Mouse (Mus musculus) heart, postnatal 0 days (tissue): ENCODE results near the gene Phc3. TPM values are rescaled to one million over a fixed set of nuclear protein-coding genes. Genes with fewer than 3 reads are reported as not detected.

ENCODE experiments used
- ATAC-seq: fragments of 200-750 bp; cut with Nextera tagmentation; 2 replicates; pipeline ENCODE4 v1.8.0; 2017; ENCODE audit warnings: low read depth, moderate number of reproducible peaks, moderate library complexity; ENCODE audit not compliant: insufficient read depth
- DNase-seq: peaks from one replicate; pipeline ENCODE4 v3.0.0-alpha.2; 2016; ENCODE audit warnings: low spot score
- H3K27ac ChIP-seq: fragments of 300-500 bp; sonication (generic); 2 replicates; pipeline ENCODE4 v1.5.1; 2014; ENCODE audit warnings: low read depth, mild to moderate bottlenecking
- H3K27me3 ChIP-seq: fragments of 300-500 bp; sonication (generic); 2 replicates; pipeline ENCODE4 v1.6.1; 2014; ENCODE audit warnings: low read length, mixed read lengths; ENCODE audit not compliant: control insufficient read depth, insufficient read depth
- H3K36me3 ChIP-seq: fragments of 300-500 bp; sonication (generic); replicated peaks from 2 replicates; pipeline ENCODE4 v1.6.1; 2014; ENCODE audit warnings: low read length, mixed read lengths; ENCODE audit not compliant: control insufficient read depth, insufficient read depth
- H3K4me1 ChIP-seq: fragments of 300-500 bp; sonication (generic); 2 replicates; pipeline ENCODE4 v1.6.1; 2014; ENCODE audit warnings: antibody characterized with exemption; ENCODE audit not compliant: control insufficient read depth, insufficient read depth
- H3K4me2 ChIP-seq: fragments of 300-500 bp; sonication (generic); 2 replicates; pipeline ENCODE4 v1.6.1; 2014; ENCODE audit warnings: low read depth, mild to moderate bottlenecking, low read length, moderate library complexity
- H3K4me3 ChIP-seq: fragments of 300-500 bp; sonication (generic); 2 replicates; pipeline ENCODE4 v1.5.1; 2014; ENCODE audit warnings: low read depth, low read length
- H3K9ac ChIP-seq: fragments of 300-500 bp; sonication (generic); replicated peaks from 2 replicates; pipeline ENCODE4 v1.6.1; 2014; ENCODE audit warnings: low read depth, low read length, mixed read lengths
- H3K9me3 ChIP-seq: fragments of 300-500 bp; sonication (generic); replicated peaks from 2 replicates; pipeline ENCODE4 v1.6.1; 2016; ENCODE audit warnings: low read length; ENCODE audit not compliant: control insufficient read depth
- CTCF ChIP-seq: IDR thresholded peaks from 2 replicates; pipeline ENCODE4 v1.5.1; 2016; ENCODE audit warnings: antibody characterized with exemption, control low read depth, low read depth
- EP300 ChIP-seq: IDR thresholded peaks from 2 replicates; pipeline ENCODE4 v1.6.1; 2016; ENCODE audit warnings: antibody characterized with exemption, low read depth
- WGBS: fragments of 180-500 bp; shearing (Covaris S2); extraction: QIAGEN DNeasy Blood & Tissue Kit; methylation state at CpG from one replicate; pipeline ENCODE4 v1.1.7; 2014; 5-methylcytosine and 5-hydroxymethylcytosine counted together
- polyA plus RNA-seq: library from polyadenylated mRNA; unstranded; fragments of >200 nt; fragmentation: Nextera tagmentation; extraction: Ambion mirVana; gene quantifications from 2 replicates; pipeline ENCODE4 v1.2.1, GENCODE M21; 2015
- total RNA-seq: library from RNA; depleted of rRNA; stranded (reverse); fragments of >200 nt; gene quantifications from 2 replicates; pipeline ENCODE4 v1.2.3, GENCODE M21; 2014; ENCODE audit warnings: low replicate concordance

The Phc3 gene
- total and polyA plus RNA-seq, 2 experiments from 2014 or later, result 3.3 to 10.3 TPM

DNA sequence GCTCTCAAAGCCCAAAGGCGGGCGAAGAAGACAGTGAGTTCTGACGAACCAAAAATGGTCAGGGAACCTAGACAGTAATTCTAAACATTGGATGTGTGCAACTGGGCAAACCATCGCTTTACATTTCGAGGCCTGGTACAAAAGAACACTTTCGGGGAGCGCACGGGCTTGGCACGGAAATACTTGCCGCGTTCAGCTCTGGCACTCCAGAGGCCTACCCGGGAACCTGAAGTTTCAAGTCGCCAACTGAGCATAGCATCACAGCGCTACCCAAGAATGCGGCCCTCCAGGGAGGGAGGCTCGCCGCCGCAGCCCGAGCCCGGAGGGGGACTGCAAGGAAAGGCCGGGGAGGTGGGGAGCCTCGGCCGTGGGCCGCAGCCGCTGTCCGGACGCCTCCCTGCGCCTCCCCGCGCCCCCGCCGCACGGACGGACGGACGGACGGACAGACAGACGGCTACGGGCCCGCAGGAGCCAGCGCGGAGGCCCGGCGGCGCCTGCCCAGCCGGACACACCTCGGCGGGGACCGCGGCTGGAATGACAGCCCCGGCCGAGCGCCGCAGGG, 603 bp downstream of the Phc3 start:
- no peaks in the 10 kb centered on the region for H3K27me3 ChIP-seq
- H3K4me2 ChIP-seq, result peak overlapping the region; percentile 73
- DNase-seq (peak; percentile 41), ATAC-seq (peak; percentile 79)
- peaks cover 15% of the 10 kb centered on the region for H3K4me1 ChIP-seq
- H3K4me3 ChIP-seq, result peak overlapping the region; percentile 99
- peak overlapping the region; percentile 95 for H3K27ac ChIP-seq
- under 1% methylated on average over 44 of the region's 54 CpGs for WGBS
- H3K9me3 ChIP-seq, result no peaks in the 10 kb centered on the region
- TF ChIP-seq CTCF, result no peak
- TF ChIP-seq EP300, result no peak
- peak overlapping the region; percentile 97 for H3K9ac ChIP-seq
- H3K36me3 ChIP-seq, result peaks cover 23% of the 10 kb centered on the region

DNA sequence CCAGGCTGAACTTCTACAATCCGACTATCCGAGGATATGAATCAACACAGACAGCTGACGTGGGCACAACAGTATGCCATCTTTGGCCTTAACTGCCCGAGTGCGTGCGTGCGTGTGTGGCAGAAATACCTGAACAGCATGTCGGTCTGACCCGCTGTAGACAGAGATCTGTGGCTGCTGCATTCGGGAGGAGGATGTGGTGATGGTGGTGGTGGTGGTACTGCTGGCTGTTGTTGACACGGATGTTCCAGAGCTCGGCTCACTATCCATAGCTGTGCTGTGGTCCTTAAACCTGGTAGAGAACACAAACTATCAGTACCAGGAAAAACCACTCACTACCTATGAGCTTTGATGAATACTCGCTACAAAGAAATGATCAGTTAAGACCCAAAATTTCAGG, 3.6 kb downstream of the Phc3 start:
- ATAC-seq (no peak), DNase-seq (no peak)
- no peak for TF ChIP-seq EP300
- TF ChIP-seq CTCF, result no peak
- no peaks in the 10 kb centered on the region for H3K9me3 ChIP-seq
- H3K27me3 ChIP-seq, result no peaks in the 10 kb centered on the region
- no peak overlapping the region for H3K4me2 ChIP-seq
- peaks cover 43% of the 10 kb centered on the region for H3K36me3 ChIP-seq
- H3K27ac ChIP-seq, result no peak overlapping the region
- H3K9ac ChIP-seq, result no peak overlapping the region
- H3K4me3 ChIP-seq, result no peak overlapping the region
- H3K4me1 ChIP-seq, result peaks cover 15% of the 10 kb centered on the region
- WGBS, result 90% methylated on average over 13 of the region's 13 CpGs

DNA sequence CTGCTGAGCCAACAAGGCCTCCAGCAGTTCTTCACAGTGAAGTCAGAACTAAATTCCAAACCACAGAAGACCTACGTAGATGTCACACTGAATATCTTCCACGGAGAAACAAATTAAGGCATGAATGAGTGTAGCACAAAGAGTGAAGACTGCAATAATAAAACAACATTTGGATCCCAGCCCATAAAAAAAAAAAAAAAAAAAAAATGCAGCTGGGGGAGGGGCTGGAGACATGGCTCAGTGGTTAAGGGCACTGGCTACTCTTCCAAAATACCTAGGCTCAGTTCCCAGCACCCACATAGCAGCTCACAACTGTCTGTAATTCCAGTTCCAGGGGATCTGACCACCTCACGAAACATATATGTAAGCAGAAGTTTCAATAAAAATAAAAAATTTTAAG, 5.0 kb downstream of the Phc3 start:
- Histone ChIP-seq H3K9me3 (no peaks in the 10 kb centered on the region), H3K27ac (no peak overlapping the region), H3K4me1 (peaks cover 11% of the 10 kb centered on the region; the same call in 1 of the 2 replicates), H3K27me3 (no peaks in the 10 kb centered on the region), H3K9ac (no peak overlapping the region), H3K4me2 (no peak overlapping the region), H3K4me3 (no peak overlapping the region), H3K36me3 (peaks cover 56% of the 10 kb centered on the region)
- 85% methylated on average over 3 of the region's 3 CpGs for WGBS
- no peak for ATAC-seq
- no peak for DNase-seq
- no peak for TF ChIP-seq EP300
- no peak for TF ChIP-seq CTCF

DNA sequence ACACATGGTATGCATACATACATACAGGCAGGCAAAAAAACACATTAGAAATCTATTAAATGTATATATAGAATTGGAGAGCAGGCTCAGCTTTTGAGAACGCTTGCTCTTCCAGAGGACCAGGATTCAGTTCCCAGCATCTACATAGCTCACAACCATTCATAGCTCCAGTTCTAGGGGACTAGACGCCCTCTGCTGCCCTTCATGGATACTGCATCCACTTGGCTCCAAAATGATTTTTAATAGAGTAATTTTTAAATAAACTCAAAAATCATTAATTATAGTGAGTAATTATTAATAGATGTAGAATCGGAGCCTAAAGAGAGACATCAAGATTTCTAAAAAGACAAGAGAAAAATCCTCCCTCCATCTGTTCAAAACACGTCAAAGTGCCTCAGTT, 6.1 kb downstream of the Phc3 start:
- TF ChIP-seq EP300 (no peak), CTCF (no peak)
- H3K4me2 ChIP-seq, result no peak overlapping the region

DNA sequence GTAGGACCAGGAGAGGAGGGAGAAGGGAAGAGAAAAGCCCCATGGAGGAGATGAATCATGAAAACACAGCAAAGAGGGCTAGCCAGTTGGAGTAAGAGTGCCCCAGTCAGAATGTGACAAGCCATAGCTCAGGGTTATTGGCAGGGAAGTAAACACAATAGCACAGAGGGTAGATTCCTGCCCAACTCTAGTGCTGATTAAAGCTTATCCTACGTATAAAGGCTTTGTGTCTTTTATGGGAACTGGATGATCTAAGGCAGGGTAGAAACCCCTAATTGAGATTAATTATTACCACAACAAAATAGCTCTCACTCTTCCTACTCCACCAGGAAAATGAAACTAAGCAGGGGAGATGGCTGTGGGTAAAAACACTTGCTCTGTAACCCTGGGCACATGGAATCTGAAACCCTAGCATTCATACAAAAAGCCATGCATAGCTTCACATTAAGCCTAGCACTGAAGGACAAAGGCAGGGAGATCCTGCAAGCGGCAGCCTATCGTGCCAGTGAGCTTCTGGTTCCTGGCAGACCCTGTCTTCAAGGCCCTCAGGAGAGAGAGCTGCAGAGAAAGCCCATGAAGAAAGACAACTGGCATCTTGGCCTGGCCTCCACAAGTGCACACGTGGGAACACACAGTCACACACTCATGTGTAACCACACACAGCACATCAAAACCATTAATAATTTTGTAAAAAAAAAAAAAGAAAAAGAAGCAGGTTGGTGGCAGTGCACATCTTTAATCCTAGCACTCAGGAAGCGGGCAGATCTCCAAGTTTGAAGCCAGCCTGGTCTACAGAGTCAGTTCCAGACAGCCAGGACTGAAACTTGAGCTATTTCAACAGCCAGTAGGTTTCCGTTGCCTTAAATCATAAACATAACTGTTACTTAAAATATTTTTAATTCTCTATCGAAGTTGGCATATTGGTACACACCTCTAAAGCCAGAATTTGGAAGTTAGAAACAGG, 9.1 kb downstream of the Phc3 start:
- ATAC-seq, result no peak

More for the DNA sequence above, 6.1 kb downstream of the Phc3 start:
- Histone ChIP-seq H3K27ac (no peak overlapping the region), H3K4me3 (no peak overlapping the region), H3K9me3 (no peaks in the 10 kb centered on the region), H3K27me3 (no peaks in the 10 kb centered on the region), H3K4me1 (peaks cover 11% of the 10 kb centered on the region; the same call in 1 of the 2 replicates), H3K9ac (no peak overlapping the region), H3K36me3 (peaks cover 67% of the 10 kb centered on the region)
- ATAC-seq, result no peak
- 94% methylated on average over 4 of the region's 4 CpGs for WGBS
- DNase-seq, result no peak

More for the DNA sequence above, 9.1 kb downstream of the Phc3 start:
- Histone ChIP-seq H3K4me2 (no peak overlapping the region), H3K9me3 (no peaks in the 10 kb centered on the region), H3K9ac (no peak overlapping the region), H3K27me3 (no peaks in the 10 kb centered on the region), H3K27ac (no peak overlapping the region), H3K36me3 (peaks cover 85% of the 10 kb centered on the region), H3K4me3 (no peak overlapping the region), H3K4me1 (no peaks in the 10 kb centered on the region)
- TF ChIP-seq CTCF (no peak), EP300 (no peak)
- WGBS, result 65% methylated on average over 7 of the region's 7 CpGs
- DNase-seq, result no peak
